Mouse (Mus musculus): ENCODE measurements around the gene Fam198a. TPM values are rescaled to one million over a fixed set of nuclear protein-coding genes. Genes with fewer than 3 reads are reported as not detected.

Fam198a gene
- polyA plus RNA-seq, 1 experiment = 1.6 TPM

- no peak for DNase-seq (ENCODE audit: low read depth)
- TF ChIP-seq POLR2A (IDR thresholded peaks at IDR 0.05; ENCODE audit: borderline replicate concordance, extremely low read depth, insufficient read depth, insufficient read length, poor library complexity, severe bottlenecking) = no peak
- TF ChIP-seq CTCF (IDR thresholded peaks at IDR 0.05; ENCODE audit: borderline replicate concordance, extremely low read depth, insufficient read depth, insufficient read length) = no peak
Measured at GRCm38 (mm10) chr9:121927721-121928120, 23.1 kb upstream of the Fam198a start.

DNA sequence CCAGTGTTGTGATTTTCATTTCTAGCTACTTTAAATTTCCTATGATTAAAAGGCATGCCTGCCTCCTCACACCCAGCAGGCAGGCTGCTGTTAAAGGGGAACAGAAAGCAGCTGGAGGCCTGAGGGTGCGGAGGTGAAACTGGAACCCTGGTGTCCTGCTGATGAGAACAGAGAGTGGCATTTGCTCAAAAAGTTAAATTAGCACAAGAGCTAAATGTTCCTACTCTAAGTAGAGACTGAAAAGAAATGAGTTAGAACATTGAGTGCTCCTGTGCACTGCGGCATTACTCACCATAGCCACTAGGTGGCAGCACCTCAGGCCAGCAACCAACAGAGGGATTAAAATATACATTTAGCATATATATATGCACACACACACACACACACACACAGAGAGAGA is 22.3 kb upstream of the Fam198a start:
- TF ChIP-seq POLR2A (IDR thresholded peaks at IDR 0.05; ENCODE audit: borderline replicate concordance, extremely low read depth, insufficient read depth, insufficient read length, poor library complexity, severe bottlenecking) (no peak), CTCF (IDR thresholded peaks at IDR 0.05; ENCODE audit: borderline replicate concordance, extremely low read depth, insufficient read depth, insufficient read length) (peak; percentile 79; the same call in 1 of the 2 replicates)
- peak; percentile 51 for DNase-seq (ENCODE audit: low read depth)

GRCm38 (mm10) chr9:121934856-121935255 is 15.9 kb upstream of the Fam198a start:
- no peak for DNase-seq (ENCODE audit: low read depth)
- no peak for TF ChIP-seq POLR2A (IDR thresholded peaks at IDR 0.05; ENCODE audit: borderline replicate concordance, extremely low read depth, insufficient read depth, insufficient read length, poor library complexity, severe bottlenecking)
- TF ChIP-seq CTCF (IDR thresholded peaks at IDR 0.05; ENCODE audit: borderline replicate concordance, extremely low read depth, insufficient read depth, insufficient read length) = no peak

- no peak for TF ChIP-seq CTCF (IDR thresholded peaks at IDR 0.05; ENCODE audit: borderline replicate concordance, extremely low read depth, insufficient read depth, insufficient read length)
- no peak for TF ChIP-seq POLR2A (IDR thresholded peaks at IDR 0.05; ENCODE audit: borderline replicate concordance, extremely low read depth, insufficient read depth, insufficient read length, poor library complexity, severe bottlenecking)
- peak; percentile 75 for DNase-seq (ENCODE audit: low read depth)
Measured at GRCm38 (mm10) chr9:121936952-121937351, 13.8 kb upstream of the Fam198a start.

DNA sequence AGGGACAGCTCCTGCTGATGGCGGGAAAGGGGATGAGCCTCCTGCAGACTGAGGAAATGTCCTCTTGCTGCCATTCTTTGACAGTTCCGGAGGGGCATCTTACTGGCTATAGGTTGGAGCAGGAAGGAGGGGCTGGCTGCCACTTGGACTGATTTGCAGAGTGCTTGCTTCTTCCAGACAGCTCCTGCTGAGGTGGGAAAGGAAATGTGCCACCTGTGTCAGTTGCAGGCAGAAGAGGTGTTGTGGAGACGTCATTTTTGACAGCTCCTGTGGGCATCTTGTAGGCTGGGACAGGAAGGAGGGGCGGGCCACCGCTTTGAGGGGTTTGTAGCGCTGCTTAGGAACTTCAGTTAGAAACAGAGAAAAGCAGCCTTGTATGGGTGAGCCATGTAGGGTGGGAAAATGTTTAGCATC is 13.3 kb upstream of the Fam198a start:
- TF ChIP-seq POLR2A (IDR thresholded peaks at IDR 0.05; ENCODE audit: borderline replicate concordance, extremely low read depth, insufficient read depth, insufficient read length, poor library complexity, severe bottlenecking) = no peak
- no peak for TF ChIP-seq CTCF (IDR thresholded peaks at IDR 0.05; ENCODE audit: borderline replicate concordance, extremely low read depth, insufficient read depth, insufficient read length)
- DNase-seq (ENCODE audit: low read depth) = peak; percentile 67

GRCm38 (mm10) chr9:121937944-121938355 is 12.8 kb upstream of the Fam198a start:
- peak; percentile 87 for DNase-seq (ENCODE audit: low read depth)
- TF ChIP-seq CTCF (IDR thresholded peaks at IDR 0.05; ENCODE audit: borderline replicate concordance, extremely low read depth, insufficient read depth, insufficient read length) = no peak
- no peak; the same call in 1 of the 2 replicates for TF ChIP-seq POLR2A (IDR thresholded peaks at IDR 0.05; ENCODE audit: borderline replicate concordance, extremely low read depth, insufficient read depth, insufficient read length, poor library complexity, severe bottlenecking)

GRCm38 (mm10) chr9:121943005-121943404 is 7.8 kb upstream of the Fam198a start:
- no peak for DNase-seq (ENCODE audit: low read depth)
- TF ChIP-seq CTCF (IDR thresholded peaks at IDR 0.05; ENCODE audit: borderline replicate concordance, extremely low read depth, insufficient read depth, insufficient read length) = no peak
- TF ChIP-seq POLR2A (IDR thresholded peaks at IDR 0.05; ENCODE audit: borderline replicate concordance, extremely low read depth, insufficient read depth, insufficient read length, poor library complexity, severe bottlenecking) = no peak

DNA sequence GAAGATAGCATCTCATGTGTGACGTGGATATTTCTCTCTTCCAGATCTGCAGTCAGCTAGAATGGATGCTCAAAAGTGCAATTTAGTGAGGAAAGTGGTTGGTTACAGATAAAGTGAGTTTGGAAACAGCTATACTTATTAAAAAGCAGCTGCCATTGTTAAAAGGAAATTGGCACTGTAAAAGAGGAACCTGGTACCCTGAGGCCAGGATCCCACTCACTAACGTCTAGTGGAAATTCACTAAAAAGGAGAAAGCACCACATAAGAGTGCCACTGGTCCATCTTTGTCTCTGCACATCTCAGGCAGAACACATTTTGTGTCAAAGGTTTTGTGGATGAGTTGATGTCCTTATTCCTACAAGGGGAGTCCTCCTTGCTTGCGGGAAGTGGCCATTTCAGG is 7.2 kb upstream of the Fam198a start:
- no peak for TF ChIP-seq POLR2A (IDR thresholded peaks at IDR 0.05; ENCODE audit: borderline replicate concordance, extremely low read depth, insufficient read depth, insufficient read length, poor library complexity, severe bottlenecking)
- no peak for TF ChIP-seq CTCF (IDR thresholded peaks at IDR 0.05; ENCODE audit: borderline replicate concordance, extremely low read depth, insufficient read depth, insufficient read length)

DNA sequence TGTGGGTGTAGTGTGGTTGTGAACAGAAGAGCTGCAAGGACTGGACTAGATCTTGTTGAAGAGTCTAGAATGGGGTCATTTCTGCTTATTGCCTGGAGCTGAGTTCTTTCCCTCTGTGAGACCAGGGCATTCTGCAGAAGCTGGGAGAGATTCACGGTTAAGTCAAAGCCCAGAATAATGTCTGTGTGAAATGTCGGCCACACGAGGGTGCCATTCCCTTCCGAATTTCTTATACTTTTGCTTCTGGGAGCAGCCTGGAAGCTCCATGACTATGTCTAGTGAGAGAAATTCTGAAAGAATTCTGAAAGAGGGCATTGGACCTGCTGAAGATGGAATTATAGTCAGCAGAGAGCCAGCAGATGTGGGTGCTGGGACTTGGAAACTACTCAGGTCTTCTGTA is 3.0 kb upstream of the Fam198a start:
- TF ChIP-seq CTCF (IDR thresholded peaks at IDR 0.05; ENCODE audit: borderline replicate concordance, extremely low read depth, insufficient read depth, insufficient read length) (peak; percentile 70), POLR2A (IDR thresholded peaks at IDR 0.05; ENCODE audit: borderline replicate concordance, extremely low read depth, insufficient read depth, insufficient read length, poor library complexity, severe bottlenecking) (no peak)
- peak; percentile 81 for DNase-seq (ENCODE audit: low read depth)

More for the DNA sequence above, 7.2 kb upstream of the Fam198a start:
- no peak for DNase-seq (ENCODE audit: low read depth)

DNA sequence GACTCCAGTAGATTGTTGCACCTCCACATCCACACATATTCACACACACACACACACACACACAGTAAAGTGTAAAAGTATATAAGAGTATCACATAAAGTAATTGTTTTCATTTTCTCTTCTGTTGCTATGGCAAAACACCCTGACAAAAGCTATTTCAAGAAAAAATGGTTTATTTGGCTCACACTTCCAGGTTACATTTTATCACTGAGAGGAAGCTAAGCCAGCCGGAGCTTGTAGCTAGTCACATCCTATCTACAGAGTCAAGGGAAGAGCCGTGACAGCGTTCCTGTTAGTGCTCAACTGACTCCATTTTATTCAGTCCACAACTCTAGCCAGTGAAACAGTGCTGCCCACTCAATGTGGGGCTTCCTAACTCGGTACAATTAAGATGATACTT is 2.4 kb upstream of the Fam198a start:
- TF ChIP-seq CTCF (IDR thresholded peaks at IDR 0.05; ENCODE audit: borderline replicate concordance, extremely low read depth, insufficient read depth, insufficient read length) (no peak), POLR2A (IDR thresholded peaks at IDR 0.05; ENCODE audit: borderline replicate concordance, extremely low read depth, insufficient read depth, insufficient read length, poor library complexity, severe bottlenecking) (no peak)
- no peak for DNase-seq (ENCODE audit: low read depth)

- DNase-seq (ENCODE audit: low read depth) = no peak
- no peak for TF ChIP-seq POLR2A (IDR thresholded peaks at IDR 0.05; ENCODE audit: borderline replicate concordance, extremely low read depth, insufficient read depth, insufficient read length, poor library complexity, severe bottlenecking)
- TF ChIP-seq CTCF (IDR thresholded peaks at IDR 0.05; ENCODE audit: borderline replicate concordance, extremely low read depth, insufficient read depth, insufficient read length) = no peak
Measured at GRCm38 (mm10) chr9:121951114-121951423, 281 bp downstream of the Fam198a start.

GRCm38 (mm10) chr9:121952596-121952995 is 1.8 kb downstream of the Fam198a start:
- DNase-seq (ENCODE audit: low read depth) = no peak
- TF ChIP-seq CTCF (IDR thresholded peaks at IDR 0.05; ENCODE audit: borderline replicate concordance, extremely low read depth, insufficient read depth, insufficient read length) (no peak), POLR2A (IDR thresholded peaks at IDR 0.05; ENCODE audit: borderline replicate concordance, extremely low read depth, insufficient read depth, insufficient read length, poor library complexity, severe bottlenecking) (no peak)

Measured in brain, embryonic 14.5 days (tissue).